Mouse (Mus musculus) adrenal gland, postnatal 14 days (tissue): ENCODE results near the gene Gart. TPM values are rescaled to one million over a fixed set of nuclear protein-coding genes. Genes with fewer than 3 reads are reported as not detected.
A peak's percentile ranks its signal among the peaks of the same experiment; 100 is the strongest.

ENCODE experiments used
- DNase-seq: peaks from one replicate; pipeline ENCODE4 v3.0.0; 2021; ENCODE audit warnings: mixed read lengths
- long read RNA-seq, 2 experiments: library from polyadenylated mRNA; stranded (forward); transcript quantifications; one replicate each; pipeline ENCODE4 v2.0.0; 2021
- total RNA-seq: library from RNA; stranded (reverse); gene quantifications from 2 replicates; pipeline ENCODE4 v1.2.3, GENCODE M21; 2021

The Gart gene
- total RNA-seq = 96.7 and 98.3 TPM in 2 replicates
- long read RNA-seq, experiment 1, transcript Gart-209 (22 exons, 3,276 nt) = minor isoform, 26 of 119 reads
- long read RNA-seq, experiment 1, transcript Gart-201 (22 exons, 3,518 nt) = major isoform, 60 of 119 reads
- long read RNA-seq, experiment 1, transcript Gart-202 (11 exons, 1,865 nt) = minor isoform, 19 of 119 reads
- long read RNA-seq, experiment 1, partial matches to known transcripts = 8 of 119 reads
- long read RNA-seq, experiment 1, other reads (novel, unspliced or antisense) = 2 of 119 reads
- long read RNA-seq, experiment 2, transcript Gart-209 (22 exons, 3,276 nt) = minor isoform, 10 of 101 reads
- long read RNA-seq, experiment 2, transcript Gart-201 (22 exons, 3,518 nt) = major isoform, 49 of 101 reads
- long read RNA-seq, experiment 2, transcript Gart-202 (11 exons, 1,865 nt) = minor isoform, 20 of 101 reads
- long read RNA-seq, experiment 2, partial matches to known transcripts = 12 of 101 reads
- long read RNA-seq, experiment 2, other reads (novel, unspliced or antisense) = 6 of 101 reads

DNA sequence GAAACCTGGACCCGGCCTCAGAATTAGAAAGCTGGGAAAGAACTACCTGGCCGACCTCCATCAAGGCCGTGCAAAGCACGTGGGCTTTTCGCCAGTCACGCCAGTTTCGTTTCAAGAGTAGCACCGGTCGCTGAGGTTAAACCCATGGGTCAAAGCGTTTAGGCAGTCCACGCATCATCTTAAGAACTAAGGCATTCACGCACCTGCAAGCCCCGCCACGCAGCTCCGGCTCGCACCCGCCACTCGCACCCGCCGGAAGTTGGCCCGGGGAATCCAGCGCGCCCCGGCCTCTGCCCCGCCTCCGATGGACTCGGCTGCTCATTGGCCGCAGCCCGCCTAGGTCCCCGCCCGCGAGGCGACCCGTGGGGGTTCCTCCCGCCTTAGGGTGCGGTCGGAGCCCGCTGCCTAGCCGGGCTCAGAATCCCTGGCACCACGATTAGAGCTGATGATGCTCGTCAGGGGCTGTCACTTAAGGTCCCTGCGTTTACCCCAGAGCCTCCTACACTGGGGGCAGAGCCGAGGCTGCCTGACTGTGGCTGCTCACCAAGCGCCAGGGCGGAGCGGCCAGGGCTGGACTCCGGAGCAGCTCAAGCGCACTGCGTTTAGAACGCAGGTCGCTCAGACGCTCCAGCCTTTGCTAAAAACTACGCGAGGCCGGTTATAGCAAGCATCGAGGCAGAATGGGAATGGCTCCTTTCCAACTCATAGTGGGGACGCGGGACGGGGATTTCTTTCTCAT is at the start of gene Gart:
Gene Gart, minus strand, starts transcription at position 272 of the 739 bp plus-strand sequence.
- DNase-seq = peak; percentile 98

DNA sequence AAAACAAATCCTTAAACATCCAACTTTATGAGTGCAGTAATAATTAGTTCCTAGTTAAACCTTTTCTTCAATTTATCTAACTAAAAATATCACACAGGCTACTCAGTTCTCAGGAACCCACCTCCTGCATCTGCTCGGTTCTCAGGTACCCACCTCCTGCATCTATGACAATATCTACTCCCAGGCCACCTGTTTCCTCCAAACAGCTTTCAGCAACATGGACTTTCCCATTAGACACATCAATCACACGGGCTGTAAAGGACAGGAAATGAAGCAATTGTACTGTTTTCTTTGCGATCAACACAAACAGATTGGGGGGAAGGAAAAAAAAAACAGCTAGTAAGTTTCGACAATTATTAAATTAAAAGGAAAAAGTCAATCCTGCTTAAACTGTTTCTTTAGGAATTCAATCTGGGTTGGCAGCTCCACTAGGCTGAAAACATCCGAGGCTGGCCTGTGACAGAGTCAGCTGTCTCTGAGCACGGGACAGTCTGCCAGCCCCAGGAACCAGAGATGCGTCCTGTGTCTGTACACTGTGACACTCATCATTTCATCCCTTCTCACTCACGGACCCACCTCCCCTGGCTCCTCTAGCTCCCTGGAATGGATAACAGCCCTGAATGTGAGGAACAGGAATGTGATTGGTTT is 48.5 kb upstream of the Gart start:
- DNase-seq = no peak

DNA sequence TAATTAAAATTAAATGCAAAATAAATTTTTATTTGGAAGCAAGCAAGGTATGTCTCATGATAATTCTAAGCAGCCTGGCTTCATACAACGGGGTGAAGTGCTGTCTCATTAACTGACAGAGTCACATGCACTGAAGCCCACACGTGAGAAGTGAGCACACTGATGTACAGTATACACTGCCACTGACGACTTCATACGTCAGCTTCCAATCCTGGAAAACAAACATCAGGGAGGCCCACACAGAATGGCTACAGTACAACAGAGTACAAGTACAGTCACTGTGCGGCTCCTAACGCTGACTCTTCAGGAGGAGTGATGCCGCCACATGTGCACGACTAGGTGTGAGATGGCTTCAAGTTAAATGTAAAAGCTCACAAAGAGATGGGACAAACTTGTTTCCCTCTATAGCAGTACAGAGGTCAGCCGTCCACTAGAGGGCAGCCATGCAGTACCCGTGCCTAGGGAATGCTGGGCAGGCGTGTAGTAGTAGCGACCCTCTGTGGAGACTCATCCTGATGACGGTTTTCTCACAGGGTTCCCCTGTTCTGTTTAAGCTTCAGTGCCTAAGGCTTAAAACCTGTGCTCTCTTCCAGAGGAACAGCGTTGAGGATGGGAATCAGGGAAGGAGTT is 47.8 kb upstream of the Gart start:
- peak; percentile 87 for DNase-seq

DNA sequence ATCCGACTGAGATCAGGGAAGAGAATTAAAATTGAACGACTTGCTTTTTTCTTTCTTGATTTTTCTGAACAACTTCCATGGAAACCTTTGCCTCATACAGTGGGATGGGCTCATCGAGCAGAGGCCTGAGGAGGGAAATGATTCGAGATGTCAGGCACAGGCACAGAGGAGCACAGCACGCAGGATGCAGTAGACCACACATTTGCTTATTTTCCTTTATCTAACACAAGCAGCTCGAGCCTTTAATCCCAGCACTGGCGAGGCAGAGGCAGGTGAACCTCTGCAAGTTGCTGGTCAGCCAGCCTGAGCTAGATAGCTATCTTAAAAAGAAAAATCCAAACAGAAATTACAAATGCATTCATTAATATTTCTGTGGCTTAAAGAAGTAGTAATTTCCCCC is 43.0 kb upstream of the Gart start:
- DNase-seq = no peak

DNA sequence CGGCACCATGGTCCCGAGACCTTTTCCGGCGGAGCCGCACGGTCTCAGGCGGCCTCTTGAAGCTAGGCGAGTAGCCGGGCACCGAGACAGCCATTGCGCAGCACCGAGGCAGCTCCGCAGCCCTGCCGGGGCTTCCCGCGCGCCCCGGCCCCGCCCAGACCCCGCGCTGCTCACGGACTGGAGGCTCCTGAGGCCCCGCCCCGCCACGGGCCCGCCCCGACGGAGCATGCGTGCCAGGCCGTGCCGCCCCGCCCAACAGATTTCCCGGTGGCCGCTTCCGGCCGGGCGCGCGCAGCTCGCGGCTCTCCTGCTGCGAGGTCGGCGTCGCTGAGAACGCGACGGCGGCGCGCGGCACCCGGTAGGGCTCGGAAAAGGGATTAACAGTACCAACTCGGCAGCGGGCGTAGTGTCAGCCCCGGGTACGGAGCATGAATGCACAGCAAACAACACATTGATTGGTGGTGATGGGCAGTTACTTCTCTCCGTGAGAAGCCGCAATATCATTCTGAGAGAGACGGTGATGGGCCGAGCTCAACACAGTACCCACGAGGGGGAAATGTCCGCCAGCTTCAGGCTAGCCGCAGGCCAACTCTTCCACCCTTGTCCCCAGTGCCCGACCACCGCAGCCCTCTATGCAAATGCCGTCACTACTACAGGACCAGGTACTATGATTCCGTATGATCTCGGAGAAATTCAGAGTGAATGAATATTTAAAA is 42.0 kb upstream of the Gart start, which contains the start of gene Donson:
Gene Donson, minus strand, starts transcription at position 152 of the 716 bp plus-strand sequence.
- DNase-seq = peak; percentile 98

DNA sequence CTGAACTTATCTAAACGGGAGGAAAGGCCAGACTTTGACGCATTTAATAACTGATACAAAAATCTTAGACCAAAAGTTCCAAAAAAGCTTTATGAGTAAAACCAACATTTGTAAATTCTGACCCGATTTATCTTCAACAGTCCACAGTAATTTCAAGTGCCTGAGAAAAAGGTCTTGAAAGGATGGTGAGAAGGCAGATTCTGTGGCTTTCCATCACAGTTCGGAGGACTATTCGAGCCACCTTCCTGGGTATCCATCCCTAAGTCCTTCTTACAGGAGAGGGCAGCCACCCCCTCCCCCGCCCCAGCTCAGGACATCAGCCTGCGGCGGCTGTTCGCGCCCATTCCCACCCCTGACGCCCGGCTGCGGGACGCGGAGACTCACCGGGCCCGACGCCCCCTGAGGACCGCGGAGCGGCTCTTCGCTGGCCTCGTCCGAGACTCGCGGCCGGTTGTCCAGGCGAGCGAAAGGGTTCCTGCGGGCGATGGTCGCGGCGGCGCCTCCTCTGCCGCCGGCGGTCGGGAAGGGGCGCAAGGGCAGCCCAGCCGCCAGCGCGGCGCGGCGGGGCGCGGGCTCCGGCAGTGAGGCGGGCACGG is 41.4 kb upstream of the Gart start:
- no peak for DNase-seq

DNA sequence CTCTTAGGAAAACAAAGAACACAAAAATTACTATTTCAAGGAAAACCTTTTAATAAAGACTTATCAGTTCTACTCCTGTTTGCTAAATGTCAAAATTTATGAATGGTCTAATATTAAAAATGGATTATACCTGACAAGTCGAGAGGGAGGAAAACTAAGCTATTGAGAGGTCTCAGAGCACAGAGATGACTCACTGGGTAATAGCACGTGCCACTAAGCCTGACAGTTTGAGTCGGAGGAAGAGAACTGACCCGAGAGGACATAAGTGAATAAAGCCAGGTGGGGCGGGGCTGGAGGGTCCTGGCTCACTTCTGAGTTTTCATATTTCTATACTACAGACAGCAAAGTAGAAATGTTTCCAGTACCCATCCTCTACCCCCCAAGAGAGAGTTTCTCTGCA is 39.6 kb upstream of the Gart start:
- no peak for DNase-seq

DNA sequence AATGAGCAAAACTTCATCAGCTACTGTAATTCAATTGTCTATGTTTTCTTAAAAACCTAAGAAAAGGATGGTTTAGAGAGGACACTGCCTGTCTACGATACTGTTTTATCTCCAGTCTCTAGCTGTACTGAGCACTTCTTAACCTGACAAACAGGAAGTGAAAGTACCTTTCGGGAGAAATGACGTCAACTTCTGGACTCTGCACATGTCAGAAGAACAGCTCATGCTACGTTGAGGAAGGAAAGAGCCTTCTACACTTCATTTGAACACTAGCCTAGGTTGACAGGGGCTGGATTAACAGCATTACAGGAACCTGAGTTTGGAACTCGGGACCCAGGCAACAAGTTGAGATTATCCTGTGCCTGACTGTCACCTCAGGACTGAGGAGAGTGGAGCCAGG is 38.8 kb upstream of the Gart start:
- DNase-seq = no peak

DNA sequence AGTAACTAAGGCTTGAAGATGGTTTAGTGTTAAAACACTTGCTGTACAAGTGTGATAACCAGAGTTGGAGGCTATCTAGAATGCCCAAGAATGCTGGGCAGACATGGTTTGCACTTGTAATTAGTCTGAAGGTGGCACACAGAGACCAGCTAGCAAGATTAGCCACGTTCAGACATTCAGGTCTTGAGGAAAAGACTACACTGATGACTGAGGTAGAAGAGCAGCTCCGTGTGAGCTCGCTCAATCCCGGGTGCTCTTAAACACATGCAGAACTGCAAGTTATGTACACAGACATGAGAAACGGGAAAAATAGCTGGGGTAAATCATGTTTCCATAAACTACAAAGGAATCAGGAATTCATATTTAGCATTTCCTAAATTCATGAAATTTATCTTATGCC is 33.9 kb upstream of the Gart start:
- DNase-seq = no peak

DNA sequence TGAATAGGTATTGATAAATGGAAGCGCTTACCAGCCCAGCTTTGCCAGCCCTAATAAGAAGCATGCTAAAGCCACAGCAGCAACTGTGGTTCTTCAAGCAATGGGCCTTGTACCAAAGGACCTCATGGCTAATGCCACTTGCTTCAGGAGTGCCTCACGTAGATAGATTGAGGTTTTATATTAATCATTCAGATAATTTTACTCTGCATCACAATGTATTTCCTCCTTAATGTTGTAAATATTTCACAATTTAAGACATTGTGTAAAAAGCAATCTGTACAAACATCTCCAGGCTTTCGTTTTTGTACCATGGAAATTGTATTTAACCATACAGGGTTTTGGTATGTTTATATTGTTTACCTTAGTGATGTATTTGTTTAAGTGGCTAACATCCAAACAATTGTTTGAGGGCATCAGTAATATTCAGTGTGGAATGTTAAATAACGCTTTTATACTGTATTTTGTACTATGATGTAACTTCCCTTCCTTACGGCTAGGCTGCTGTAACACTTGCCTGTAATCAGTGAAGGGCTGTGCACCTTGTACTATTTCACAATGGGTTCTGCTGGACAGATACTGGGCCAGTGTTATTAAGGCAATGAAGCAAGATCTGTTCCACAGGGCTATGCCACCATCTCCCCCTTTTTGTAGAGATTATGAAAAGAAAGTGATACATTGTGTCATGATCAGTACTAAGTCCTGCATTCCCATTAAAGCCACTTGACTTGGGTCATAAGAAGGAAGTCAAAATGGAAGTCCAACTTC is 31.6 kb upstream of the Gart start:
- DNase-seq = no peak

DNA sequence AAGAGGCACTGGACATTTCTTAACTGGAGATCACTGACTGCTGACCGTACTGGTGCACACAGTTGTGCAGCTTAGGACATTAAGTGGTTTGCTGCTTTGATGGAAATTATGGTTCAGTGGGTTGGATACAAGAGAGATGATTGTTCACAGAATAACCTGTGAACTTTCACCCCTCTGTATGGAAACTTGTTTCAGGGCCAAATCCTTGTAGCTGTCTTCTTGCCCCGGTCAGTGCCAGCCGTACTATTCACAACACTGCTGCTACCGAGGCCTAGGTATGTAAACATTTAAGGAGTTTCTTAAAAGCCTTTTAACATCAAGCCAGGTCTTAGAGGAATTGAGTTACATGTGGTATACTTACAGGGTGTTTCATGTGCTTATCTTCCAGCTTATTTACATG is 27.7 kb upstream of the Gart start:
- no peak for DNase-seq

DNA sequence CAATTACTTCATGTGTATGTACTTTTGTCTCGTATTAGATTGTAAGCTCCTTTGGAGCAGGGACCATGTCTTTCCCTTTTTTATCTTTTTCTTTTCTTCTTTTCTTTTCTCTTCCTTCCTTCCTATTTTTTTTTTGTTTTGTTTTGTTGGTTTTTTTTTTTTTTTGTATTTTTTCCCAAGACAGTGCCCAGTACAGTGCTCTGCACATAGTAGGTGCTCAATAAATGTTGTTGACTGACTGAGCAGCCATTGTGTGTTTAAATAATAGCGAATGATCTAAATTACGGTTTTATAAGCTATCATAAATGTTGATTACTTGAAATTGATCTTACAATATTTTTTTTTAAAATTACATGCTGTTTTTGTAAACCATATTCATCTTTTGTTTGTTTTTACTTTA is 17.0 kb upstream of the Gart start:
- no peak for DNase-seq

DNA sequence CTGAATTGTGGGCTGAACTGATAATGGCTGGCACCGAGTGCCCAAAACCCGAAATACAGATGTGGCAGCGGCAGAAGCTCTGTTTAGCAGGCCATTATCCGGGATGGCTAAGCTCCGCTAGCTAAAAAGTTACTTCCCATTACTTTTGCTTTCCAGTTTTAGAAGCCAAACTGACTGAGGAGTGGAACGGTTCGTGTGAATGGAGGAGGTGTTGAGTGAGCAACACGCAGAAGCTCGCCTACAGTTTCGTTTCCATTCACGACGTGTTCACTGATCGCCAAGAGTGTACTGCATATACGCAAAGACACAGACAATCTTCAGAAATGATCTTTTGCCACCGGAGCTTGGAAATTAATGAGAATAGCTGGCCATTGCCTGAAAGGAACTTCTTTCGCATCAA is 15.6 kb upstream of the Gart start:
- no peak for DNase-seq

DNA sequence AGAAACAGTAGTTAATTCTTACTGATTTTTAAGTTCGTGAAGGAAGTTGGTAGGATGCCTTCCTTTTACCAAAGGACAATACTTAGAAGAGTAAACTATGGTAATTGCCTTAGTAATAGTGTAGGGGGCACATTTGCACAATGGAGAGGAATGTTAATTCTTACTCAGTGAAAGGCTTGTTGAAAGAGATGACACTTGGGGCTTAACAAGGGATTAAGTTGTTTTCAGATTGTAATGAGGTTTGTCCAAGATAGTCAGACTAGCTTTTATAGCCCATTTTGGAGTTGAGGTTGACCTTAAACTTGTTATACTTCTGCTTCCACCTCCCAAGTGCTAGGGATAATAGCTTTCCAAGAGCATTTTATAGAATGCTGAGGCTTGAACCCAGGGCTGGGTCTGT is 14.6 kb upstream of the Gart start:
- no peak for DNase-seq

DNA sequence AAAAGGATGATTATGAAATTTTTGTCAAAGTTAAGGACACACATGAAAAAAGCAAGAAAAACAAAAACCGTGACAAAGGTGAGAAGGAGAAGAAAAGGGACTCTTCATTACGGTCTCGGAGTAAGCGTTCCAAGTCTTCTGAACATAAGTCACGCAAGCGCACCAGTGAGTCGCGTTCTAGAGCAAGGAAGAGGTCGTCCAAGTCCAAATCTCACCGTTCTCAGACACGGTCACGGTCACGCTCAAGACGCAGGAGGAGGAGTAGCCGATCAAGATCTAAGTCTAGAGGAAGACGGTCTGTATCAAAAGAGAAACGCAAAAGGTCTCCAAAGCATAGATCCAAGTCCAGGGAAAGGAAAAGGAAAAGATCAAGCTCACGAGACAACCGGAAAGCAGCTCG is 13.0 kb upstream of the Gart start:
- no peak for DNase-seq

DNA sequence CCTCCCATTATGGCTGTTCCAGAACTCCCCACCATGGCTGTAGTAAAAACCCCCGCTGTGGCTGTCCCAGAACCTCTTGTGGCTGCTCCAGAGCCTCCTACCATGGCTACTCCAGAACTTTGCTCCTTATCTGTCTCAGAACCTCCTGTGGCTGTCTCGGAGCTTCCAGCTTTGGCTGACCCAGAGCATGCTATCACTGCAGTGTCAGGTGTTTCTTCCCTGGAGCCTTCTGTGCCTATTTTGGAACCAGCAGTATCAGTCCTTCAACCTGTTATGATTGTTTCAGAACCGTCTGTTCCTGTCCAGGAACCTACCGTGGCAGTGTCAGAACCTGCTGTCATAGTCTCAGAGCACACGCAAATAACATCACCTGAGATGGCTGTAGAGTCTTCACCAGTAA is 11.7 kb upstream of the Gart start:
- no peak for DNase-seq

DNA sequence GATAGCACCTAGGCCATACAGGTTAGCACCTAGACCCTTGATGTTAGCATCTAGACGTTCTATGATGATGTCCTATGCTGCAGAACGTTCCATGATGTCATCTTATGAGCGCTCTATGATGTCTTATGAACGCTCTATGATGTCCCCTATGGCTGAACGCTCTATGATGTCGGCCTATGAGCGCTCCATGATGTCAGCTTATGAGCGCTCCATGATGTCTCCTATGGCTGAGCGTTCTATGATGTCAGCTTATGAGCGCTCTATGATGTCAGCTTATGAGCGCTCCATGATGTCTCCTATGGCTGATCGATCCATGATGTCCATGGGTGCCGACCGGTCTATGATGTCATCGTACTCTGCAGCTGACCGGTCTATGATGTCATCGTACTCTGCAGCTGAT is 10.5 kb upstream of the Gart start:
- no peak for DNase-seq

DNA sequence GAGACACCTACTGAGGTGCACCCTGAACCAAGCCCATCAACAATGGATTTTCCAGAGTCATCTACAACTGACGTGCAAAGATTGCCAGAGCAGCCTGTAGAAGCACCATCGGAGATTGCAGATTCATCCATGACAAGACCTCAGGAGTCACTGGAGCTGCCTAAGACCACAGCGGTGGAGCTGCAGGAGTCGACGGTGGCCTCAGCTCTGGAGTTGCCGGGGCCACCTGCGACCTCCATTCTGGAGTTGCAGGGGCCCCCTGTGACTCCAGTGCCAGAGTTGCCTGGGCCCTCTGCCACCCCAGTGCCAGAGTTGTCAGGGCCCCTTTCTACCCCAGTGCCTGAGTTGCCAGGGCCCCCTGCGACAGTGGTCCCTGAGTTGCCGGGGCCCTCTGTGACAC is 8.5 kb upstream of the Gart start:
- DNase-seq = no peak

DNA sequence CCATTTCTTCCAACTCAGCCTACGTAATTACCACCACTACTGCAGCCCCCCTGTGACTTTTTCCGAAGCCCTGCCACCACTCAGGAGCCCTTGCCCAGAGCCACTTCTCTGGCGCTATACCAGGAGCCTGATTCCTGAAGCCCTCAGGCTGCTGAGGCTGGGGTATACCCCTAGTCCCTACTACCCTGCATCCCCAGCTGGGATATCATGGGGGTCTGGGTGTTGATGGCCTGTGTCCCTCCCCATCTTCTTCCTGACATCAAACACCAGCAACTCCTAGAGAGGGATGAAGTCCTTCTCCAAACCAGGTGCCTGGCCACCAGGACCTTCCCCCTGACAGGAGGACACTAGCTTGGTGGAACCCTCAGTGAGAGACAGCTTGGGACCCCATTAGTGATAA is 5.4 kb upstream of the Gart start:
- no peak for DNase-seq

DNA sequence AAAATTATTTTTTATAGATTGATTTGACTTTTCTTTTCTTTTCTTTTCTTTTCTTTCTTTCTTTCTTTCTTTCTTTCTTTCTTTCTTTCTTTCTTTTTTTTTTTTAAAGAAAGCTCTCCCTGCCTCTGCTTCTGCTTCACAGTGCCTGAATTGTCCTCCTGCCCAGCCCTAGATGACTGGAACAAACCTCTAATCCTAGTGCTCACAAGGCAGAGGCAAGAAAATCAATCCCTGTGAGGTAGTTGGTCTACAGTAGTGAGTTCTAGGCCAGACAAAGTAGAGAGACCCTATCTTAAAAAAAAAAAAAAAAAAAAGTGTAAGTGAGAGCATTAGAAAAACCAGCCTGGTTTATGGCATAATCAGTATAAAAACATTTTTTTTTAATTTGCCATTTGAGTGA is 3.0 kb upstream of the Gart start:
- DNase-seq = no peak

DNA sequence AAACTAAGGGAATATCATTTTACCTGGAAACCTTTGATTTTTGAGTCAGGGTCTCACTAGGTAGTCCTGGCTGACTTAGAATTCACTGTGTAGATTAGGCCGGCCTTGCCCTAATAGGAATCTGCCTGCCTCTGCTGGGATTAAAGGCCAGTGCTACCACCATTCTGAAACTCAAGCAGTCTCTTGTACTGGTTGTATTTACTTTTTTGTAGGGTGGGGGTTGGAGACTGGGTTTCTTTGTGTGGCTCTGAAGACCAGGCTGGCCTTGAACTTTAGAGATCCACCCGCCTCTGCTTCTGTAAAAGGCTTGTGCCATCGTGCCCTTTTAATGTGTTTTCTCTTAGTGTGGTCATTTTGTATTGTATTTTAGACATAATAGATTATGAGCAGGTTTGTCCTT is 2.5 kb upstream of the Gart start:
- DNase-seq = no peak
